In genomic region chr11:8247024-8247423, GRCm38 (mm10) we compare ENCODE assay signal across 19 mouse cellular contexts.
DNase-seq lines count a peak whose midpoint lies in the region; ATAC-seq and TF ChIP-seq lines count a peak whose summit lies in the region.
"Had no signal": no experiment of that assay in that cellular context is flagged by ENCODE, and none has a peak within 500 bp of the region (broad histone marks: within the 10 kb centered on the region; RNA-seq: fewer than 3 reads in every experiment).

No protein-coding gene starts in this region.

- H3K9ac ChIP-seq in embryonic facial prominence, embryonic 14.5 days (ENCODE audit: low read depth, low read length), result no peak overlapping the region
- H3K9ac ChIP-seq: embryonic facial prominence, embryonic 13.5 days; forebrain, embryonic 12.5 days had no signal

- H3K4me1 ChIP-seq in embryonic facial prominence, embryonic 14.5 days (ENCODE audit: control insufficient read depth, insufficient read depth, low read length), result 0 out of 2 replicates have a peak, but pooled peaks cover 3% of the 10 kb centered on the region
- peaks cover 3% of the 10 kb centered on the region for H3K4me1 ChIP-seq in embryonic facial prominence, embryonic 10.5 days
- H3K4me1 ChIP-seq in embryonic fibroblast, embryonic 13.5 days (ENCODE audit: control insufficient read depth, insufficient read depth, low read length), result peaks cover 4% of the 10 kb centered on the region
- H3K4me1 ChIP-seq: forebrain, embryonic 10.5 days; forebrain, embryonic 12.5 days had no signal

- no peaks in the 10 kb centered on the region for H3K27me3 ChIP-seq in embryonic facial prominence, embryonic 14.5 days (replicated peaks; ENCODE audit: control insufficient read depth, insufficient read depth, low read length)
- no peaks in the 10 kb centered on the region for H3K27me3 ChIP-seq in embryonic facial prominence, embryonic 10.5 days (replicated peaks; ENCODE audit: low read depth, poor library complexity, severe bottlenecking)
- H3K27me3 ChIP-seq: embryonic facial prominence, embryonic 13.5 days; forebrain, embryonic 12.5 days had no signal

- no peak for TF ChIP-seq CTCF in embryonic fibroblast, embryonic 13.5 days (IDR thresholded peaks at IDR 0.05; ENCODE audit: borderline replicate concordance, insufficient read depth, low read length)

- WGBS in embryonic facial prominence, embryonic 14.5 days, result 80% methylated on average over 2 of the region's 2 CpGs
- 88% methylated on average over 2 of the region's 2 CpGs for WGBS in embryonic facial prominence, embryonic 10.5 days

- no peaks in the 10 kb centered on the region for H3K9me3 ChIP-seq in embryonic facial prominence, embryonic 14.5 days (ENCODE audit: control insufficient read depth, low read length)
- no peaks in the 10 kb centered on the region for H3K9me3 ChIP-seq in embryonic facial prominence, embryonic 10.5 days
- H3K9me3 ChIP-seq: embryonic facial prominence, embryonic 13.5 days; forebrain, embryonic 10.5 days; forebrain, embryonic 12.5 days had no signal

- no peaks in the 10 kb centered on the region for H3K36me3 ChIP-seq in embryonic facial prominence, embryonic 14.5 days (ENCODE audit: control insufficient read depth, insufficient read depth, low read length)
- no peaks in the 10 kb centered on the region for H3K36me3 ChIP-seq in embryonic facial prominence, embryonic 10.5 days (replicated peaks)
- H3K36me3 ChIP-seq: embryonic facial prominence, embryonic 13.5 days; forebrain, embryonic 10.5 days; forebrain, embryonic 12.5 days had no signal

- no peak for TF ChIP-seq POLR2A in embryonic fibroblast, embryonic 13.5 days (IDR thresholded peaks at IDR 0.05; ENCODE audit: low read depth, low read length)

- DNase-seq in embryonic facial prominence, embryonic 14.5 days (ENCODE audit: low spot score), result no peak
- DNase-seq in embryonic facial prominence, embryonic 10.5 days (ENCODE audit: low spot score), result no peak
- peak; percentile 54 for DNase-seq in heart, adult 11 months
- no peak for DNase-seq in heart, postnatal 4 days
- DNase-seq in 3T3-L1 (ENCODE audit: low read depth, low spot score), result peak; percentile 4
- no peak for DNase-seq in layer of hippocampus, adult 8-10 months (ENCODE audit: low spot score in 2 of 2)
- no peak for DNase-seq in embryo, embryonic 11 days
- DNase-seq: adrenal gland, adult 2 months; adrenal gland, postnatal 25 days; cerebellum, adult 11 months; cerebellum, adult 8-10 months; cerebellum, adult 9-11 months had no signal

- ATAC-seq in embryonic facial prominence, embryonic 14.5 days (ENCODE audit: low read depth), result peak; percentile 33; the same call in 1 of the 2 replicates
- ATAC-seq: forebrain, embryonic 14.5 days; forebrain, embryonic 16.5 days had no signal

- no peak overlapping the region for H3K4me3 ChIP-seq in embryonic facial prominence, embryonic 14.5 days (ENCODE audit: low read depth, low read length)
- no peak overlapping the region for H3K4me3 ChIP-seq in embryonic facial prominence, embryonic 10.5 days
- H3K4me3 ChIP-seq in embryonic fibroblast, embryonic 13.5 days (ENCODE audit: insufficient read depth, low read length), result no peak overlapping the region
- H3K4me3 ChIP-seq: embryonic facial prominence, embryonic 13.5 days; erythroblast, embryonic 14.5 days; forebrain, embryonic 10.5 days; forebrain, embryonic 12.5 days had no signal

- H3K27ac ChIP-seq in embryonic facial prominence, embryonic 14.5 days (replicated peaks; ENCODE audit: low read depth, low read length), result no peak overlapping the region
- no peak overlapping the region for H3K27ac ChIP-seq in embryonic facial prominence, embryonic 10.5 days (replicated peaks)
- H3K27ac ChIP-seq in embryonic fibroblast, embryonic 13.5 days (ENCODE audit: insufficient read depth, low read length), result peak overlapping the region; percentile 27; the same call in 1 of the 2 replicates
- H3K27ac ChIP-seq: embryonic facial prominence, embryonic 13.5 days; forebrain, embryonic 10.5 days; forebrain, embryonic 12.5 days had no signal

- H3K4me2 ChIP-seq in embryonic facial prominence, embryonic 14.5 days (ENCODE audit: low read depth, low read length), result no peak overlapping the region
- H3K4me2 ChIP-seq: embryonic facial prominence, embryonic 13.5 days; forebrain, embryonic 12.5 days had no signal

Comparison
In these comparisons a context has a peak if more than half of its experiments do, and no peak if none do; other contexts are left out.
1. DNase-seq: peak in heart, adult 11 months (single experiment) and 3T3-L1 (single experiment); none in embryonic facial prominence, embryonic 14.5 days (single experiment), embryonic facial prominence, embryonic 10.5 days (single experiment), heart, postnatal 4 days (single experiment), layer of hippocampus, adult 8-10 months (0 of 2) and embryo, embryonic 11 days (single experiment).